Mouse (Mus musculus) intestine, postnatal 0 days (tissue): ENCODE results near the gene Casp9. TPM values are rescaled to one million over a fixed set of nuclear protein-coding genes. Genes with fewer than 3 reads are reported as not detected.
"Not testable (repeated sequence)": the region's sequence is repeated elsewhere in the genome, so short reads cannot be mapped to it uniquely, and the experiment has no call there.

Source experiments
- ATAC-seq: fragments of 200-750 bp; cut with Nextera tagmentation; 2 replicates; pipeline ENCODE4 v1.8.0; 2017; ENCODE audit warnings: mild to moderate bottlenecking, moderate TSS enrichment, moderate library complexity
- H3K27ac ChIP-seq: fragments of 300-500 bp; sonication (generic); 2 replicates; pipeline ENCODE4 v1.5.1; 2014; ENCODE audit warnings: mild to moderate bottlenecking, low read depth, low read length, moderate library complexity
- H3K27me3 ChIP-seq: fragments of 300-500 bp; sonication (generic); replicated peaks from 2 replicates; pipeline ENCODE4 v1.6.1; 2014; ENCODE audit warnings: low read length, mixed read lengths; ENCODE audit not compliant: control insufficient read depth, insufficient read depth
- H3K36me3 ChIP-seq: fragments of 300-500 bp; sonication (generic); 2 replicates; pipeline ENCODE4 v1.6.1; 2014; ENCODE audit warnings: mild to moderate bottlenecking, moderate library complexity; ENCODE audit not compliant: control insufficient read depth, insufficient read depth
- H3K4me1 ChIP-seq: fragments of 300-500 bp; sonication (generic); replicated peaks from 2 replicates; pipeline ENCODE4 v1.6.1; 2014; ENCODE audit warnings: antibody characterized with exemption, low read length, mixed read lengths; ENCODE audit not compliant: control insufficient read depth, insufficient read depth
- H3K4me2 ChIP-seq: fragments of 300-500 bp; sonication (generic); replicated peaks from 2 replicates; pipeline ENCODE4 v1.6.1; 2014; ENCODE audit warnings: low read depth, mild to moderate bottlenecking, moderate library complexity
- H3K4me3 ChIP-seq: fragments of 300-500 bp; sonication (generic); 2 replicates; pipeline ENCODE4 v1.5.1; 2014; ENCODE audit warnings: low read depth, low read length
- H3K9ac ChIP-seq: fragments of 300-500 bp; sonication (generic); 2 replicates; pipeline ENCODE4 v1.6.1; 2014; ENCODE audit warnings: mild to moderate bottlenecking, low read depth, low read length
- H3K9me3 ChIP-seq: fragments of 300-500 bp; sonication (generic); 2 replicates; pipeline ENCODE4 v1.6.1; 2016; ENCODE audit warnings: mixed run types; ENCODE audit not compliant: control insufficient read depth
- CTCF ChIP-seq: sonication (generic); IDR thresholded peaks from 2 replicates; pipeline ENCODE4 v1.5.1; 2016; ENCODE audit warnings: low read depth, mild to moderate bottlenecking, control low read depth, antibody characterized with exemption, moderate library complexity
- WGBS: fragments of 180-500 bp; shearing (Covaris S2); extraction: QIAGEN DNeasy Blood & Tissue Kit; methylation state at CpG from one replicate; pipeline ENCODE4 v1.1.7; 2014; 5-methylcytosine and 5-hydroxymethylcytosine counted together
- polyA plus RNA-seq: library from polyadenylated mRNA; unstranded; fragments of >200 nt; fragmentation: Nextera tagmentation; extraction: Ambion mirVana; gene quantifications from 2 replicates; pipeline ENCODE4 v1.2.1, GENCODE M21; 2015

Casp9 gene
- polyA plus RNA-seq, 1 experiment from 2014 or later: 13.4 TPM

GRCm38 (mm10) chr4:141773019-141773418, 20.4 kb upstream of the Casp9 start:
- peak; percentile 38; the same call in 1 of the 2 replicates for TF ChIP-seq CTCF
- 87% methylated on average over 4 of the region's 4 CpGs for WGBS
- H3K4me2 ChIP-seq, H3K4me3 ChIP-seq, H3K4me1 ChIP-seq, H3K27ac ChIP-seq, H3K27me3 ChIP-seq, H3K9me3 ChIP-seq, ATAC-seq, H3K9ac ChIP-seq: not testable (repeated sequence)
- H3K36me3 ChIP-seq: peaks cover 79% of the 10 kb centered on the region

- no peak for ATAC-seq
- H3K4me3 ChIP-seq: no peak overlapping the region
- 92% methylated on average over 8 of the region's 8 CpGs for WGBS
- peaks cover 89% of the 10 kb centered on the region for H3K36me3 ChIP-seq
- no peak overlapping the region for H3K4me2 ChIP-seq
- H3K4me1 ChIP-seq: no peaks in the 10 kb centered on the region
- TF ChIP-seq CTCF: no peak
- H3K27ac ChIP-seq: no peak overlapping the region
- H3K27me3 ChIP-seq: no peaks in the 10 kb centered on the region
- no peak overlapping the region for H3K9ac ChIP-seq
- H3K9me3 ChIP-seq: no peaks in the 10 kb centered on the region
These were observed 13.6 kb upstream of the Casp9 start for GRCm38 (mm10) chr4:141779828-141780227.

- Histone ChIP-seq H3K27ac (no peak overlapping the region), H3K4me3 (no peak overlapping the region), H3K36me3 (peaks cover 84% of the 10 kb centered on the region), H3K9ac (no peak overlapping the region), H3K27me3 (no peaks in the 10 kb centered on the region), H3K4me2 (no peak overlapping the region), H3K4me1 (no peaks in the 10 kb centered on the region), H3K9me3 (no peaks in the 10 kb centered on the region)
- ATAC-seq: no peak
- WGBS: 94% methylated on average over 8 of the region's 8 CpGs
- TF ChIP-seq CTCF: no peak
These were observed 12.0 kb upstream of the Casp9 start for GRCm38 (mm10) chr4:141781201-141781985.

GRCm38 (mm10) chr4:141784835-141785234, 8.6 kb upstream of the Casp9 start:
- Histone ChIP-seq H3K27ac (no peak overlapping the region), H3K27me3 (no peaks in the 10 kb centered on the region), H3K4me3 (no peak overlapping the region), H3K4me2 (no peak overlapping the region), H3K36me3 (peaks cover 60% of the 10 kb centered on the region), H3K9me3 (no peaks in the 10 kb centered on the region), H3K9ac (no peak overlapping the region), H3K4me1 (no peaks in the 10 kb centered on the region)
- TF ChIP-seq CTCF: peak; percentile 40
- no peak for ATAC-seq
- WGBS: 76% methylated on average over 5 of the region's 5 CpGs

GRCm38 (mm10) chr4:141786141-141786540, 7.3 kb upstream of the Casp9 start:
- H3K4me1 ChIP-seq: no peaks in the 10 kb centered on the region
- 89% methylated on average over 13 of the region's 13 CpGs for WGBS
- no peak for ATAC-seq
- no peak overlapping the region for H3K9ac ChIP-seq
- no peak overlapping the region for H3K4me3 ChIP-seq
- no peak overlapping the region for H3K4me2 ChIP-seq
- TF ChIP-seq CTCF: no peak
- H3K36me3 ChIP-seq: peaks cover 48% of the 10 kb centered on the region
- no peak overlapping the region for H3K27ac ChIP-seq
- no peaks in the 10 kb centered on the region for H3K9me3 ChIP-seq
- H3K27me3 ChIP-seq: no peaks in the 10 kb centered on the region

GRCm38 (mm10) chr4:141787046-141787445, 6.4 kb upstream of the Casp9 start:
- TF ChIP-seq CTCF: no peak
- no peak overlapping the region for H3K9ac ChIP-seq
- no peaks in the 10 kb centered on the region for H3K4me1 ChIP-seq
- ATAC-seq: no peak
- H3K4me3 ChIP-seq: no peak overlapping the region
- no peak overlapping the region for H3K4me2 ChIP-seq
- H3K9me3 ChIP-seq: no peaks in the 10 kb centered on the region
- 56% methylated on average over 6 of the region's 6 CpGs for WGBS
- H3K27me3 ChIP-seq: no peaks in the 10 kb centered on the region
- peaks cover 39% of the 10 kb centered on the region for H3K36me3 ChIP-seq
- H3K27ac ChIP-seq: no peak overlapping the region

- ATAC-seq: no peak
- Histone ChIP-seq H3K9me3 (no peaks in the 10 kb centered on the region), H3K4me2 (no peak overlapping the region), H3K36me3 (peaks cover 34% of the 10 kb centered on the region), H3K27me3 (no peaks in the 10 kb centered on the region), H3K27ac (no peak overlapping the region), H3K4me1 (no peaks in the 10 kb centered on the region), H3K9ac (no peak overlapping the region), H3K4me3 (no peak overlapping the region)
- WGBS: 86% methylated on average over 7 of the region's 7 CpGs
- TF ChIP-seq CTCF: no peak
These were observed 6.0 kb upstream of the Casp9 start for GRCm38 (mm10) chr4:141787462-141787861.
